Mouse (Mus musculus): ENCODE results near the gene Gm20521. TPM values are rescaled to one million over a fixed set of nuclear protein-coding genes. Genes with fewer than 3 reads are reported as not detected.

The Gm20521 gene
- total and polyA plus RNA-seq, 3 experiments, result 1.2 to 5.5 (median 4.0) TPM

DNA sequence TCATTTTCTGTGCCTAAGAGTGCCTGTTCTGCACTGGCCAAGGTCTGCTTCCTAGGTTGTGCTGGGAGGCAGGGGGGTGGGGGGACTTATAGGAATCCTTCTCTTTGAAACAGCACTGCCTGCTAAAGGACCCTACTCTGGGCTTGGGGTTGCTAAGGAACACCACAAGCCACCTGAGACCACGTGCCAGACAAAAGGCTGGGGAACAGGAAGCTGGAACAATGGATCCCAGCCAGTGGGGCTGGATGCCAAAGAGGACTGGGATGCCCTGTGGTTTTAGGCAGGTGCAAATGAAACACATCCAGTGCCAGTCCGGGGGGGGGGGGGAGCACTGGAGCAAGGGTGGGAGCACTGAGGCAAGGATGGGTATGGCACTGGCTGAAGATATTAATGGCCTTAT, 47.2 kb downstream of the Gm20521 start:
- no peak for TF ChIP-seq POLR2AphosphoS5 (IDR thresholded peaks at IDR 0.05; ENCODE audit: insufficient replicate concordance, low read depth, low read length)
- no peak for TF ChIP-seq GATA2 (IDR thresholded peaks at IDR 0.05; ENCODE audit: borderline replicate concordance, low read depth, low read length)
- TF ChIP-seq GATA1 (IDR thresholded peaks at IDR 0.05; ENCODE audit: borderline replicate concordance, low read length), result no peak
- TF ChIP-seq TAL1 (conservative IDR thresholded peaks at IDR 0.05; ENCODE audit: low read depth, low read length), result no peak
- no peaks in the 10 kb centered on the region for H3K36me3 ChIP-seq (replicated peaks)
- no peaks in the 10 kb centered on the region; the same call in 1 of the 2 replicates for H3K4me1 ChIP-seq (ENCODE audit: insufficient read depth, low read depth, low read length)
- peaks cover 44% of the 10 kb centered on the region for H3K27me3 ChIP-seq (ENCODE audit: insufficient read depth, low read length)
- DNase-seq (ENCODE audit: low spot score), result no peak
- no peak overlapping the region for H3K4me3 ChIP-seq (ENCODE audit: low read depth, low read length)
- ATAC-seq (ENCODE audit: extremely low read depth, insufficient number of reproducible peaks, low FRiP score, poor library complexity, severe bottlenecking), result no peak
- no peaks in the 10 kb centered on the region for H3K9me3 ChIP-seq (replicated peaks)

GRCm38 (mm10) chr14:54932645-54933150, 49.5 kb downstream of the Gm20521 start, which contains the start of gene Il25:
TSS of gene Il25 (plus strand) at chr14:54932695.
- Histone ChIP-seq H3K9me3 (replicated peaks) (no peaks in the 10 kb centered on the region), H3K27me3 (ENCODE audit: insufficient read depth, low read length) (peaks cover 32% of the 10 kb centered on the region), H3K4me3 (ENCODE audit: low read depth, low read length) (no peak within 1 kb of the TSS), H3K36me3 (replicated peaks) (no peaks in the 10 kb centered on the region), H3K4me1 (ENCODE audit: insufficient read depth, low read depth, low read length) (no peaks in the 10 kb centered on the region)
- DNase-seq (ENCODE audit: low spot score) (no peak), ATAC-seq (ENCODE audit: extremely low read depth, insufficient number of reproducible peaks, low FRiP score, poor library complexity, severe bottlenecking) (no peak)
- TF ChIP-seq POLR2AphosphoS5 (IDR thresholded peaks at IDR 0.05; ENCODE audit: insufficient replicate concordance, low read depth, low read length) (no peak), TAL1 (conservative IDR thresholded peaks at IDR 0.05; ENCODE audit: low read depth, low read length) (no peak), GATA2 (IDR thresholded peaks at IDR 0.05; ENCODE audit: borderline replicate concordance, low read depth, low read length) (no peak), CTCF (IDR thresholded peaks at IDR 0.05; ENCODE audit: low read depth, low read length) (no peak), GATA1 (IDR thresholded peaks at IDR 0.05; ENCODE audit: borderline replicate concordance, low read length) (no peak)

- H3K4me1 ChIP-seq (ENCODE audit: insufficient read depth, low read depth, low read length), result no peaks in the 10 kb centered on the region
- DNase-seq (ENCODE audit: low spot score) (no peak), ATAC-seq (ENCODE audit: extremely low read depth, insufficient number of reproducible peaks, low FRiP score, poor library complexity, severe bottlenecking) (no peak)
- H3K4me3 ChIP-seq (ENCODE audit: low read depth, low read length), result no peak within 1 kb of the TSS
- peaks cover 33% of the 10 kb centered on the region for H3K27me3 ChIP-seq (ENCODE audit: insufficient read depth, low read length)
- no peaks in the 10 kb centered on the region for H3K36me3 ChIP-seq (replicated peaks)
- H3K9me3 ChIP-seq (replicated peaks), result no peaks in the 10 kb centered on the region
- no peak for TF ChIP-seq TAL1 (conservative IDR thresholded peaks at IDR 0.05; ENCODE audit: low read depth, low read length)
- TF ChIP-seq GATA2 (IDR thresholded peaks at IDR 0.05; ENCODE audit: borderline replicate concordance, low read depth, low read length), result no peak
- TF ChIP-seq CTCF (IDR thresholded peaks at IDR 0.05; ENCODE audit: low read depth, low read length), result no peak
- TF ChIP-seq POLR2AphosphoS5 (IDR thresholded peaks at IDR 0.05; ENCODE audit: insufficient replicate concordance, low read depth, low read length), result no peak
- TF ChIP-seq GATA1 (IDR thresholded peaks at IDR 0.05; ENCODE audit: borderline replicate concordance, low read length), result no peak
Measured at GRCm38 (mm10) chr14:54935904-54936830, 52.9 kb downstream of the Gm20521 start, which contains the start of gene Cmtm5. TSS of gene Cmtm5 (plus strand) at chr14:54936261.

- H3K9me3 ChIP-seq (replicated peaks), result no peaks in the 10 kb centered on the region
- H3K4me1 ChIP-seq (ENCODE audit: insufficient read depth, low read depth, low read length), result no peaks in the 10 kb centered on the region
- peaks cover 34% of the 10 kb centered on the region for H3K27me3 ChIP-seq (ENCODE audit: insufficient read depth, low read length)
- DNase-seq (ENCODE audit: low spot score), result no peak
- ATAC-seq (ENCODE audit: extremely low read depth, insufficient number of reproducible peaks, low FRiP score, poor library complexity, severe bottlenecking), result no peak
- TF ChIP-seq GATA2 (IDR thresholded peaks at IDR 0.05; ENCODE audit: borderline replicate concordance, low read depth, low read length) (no peak), CTCF (IDR thresholded peaks at IDR 0.05; ENCODE audit: low read depth, low read length) (no peak), TAL1 (conservative IDR thresholded peaks at IDR 0.05; ENCODE audit: low read depth, low read length) (no peak), POLR2AphosphoS5 (IDR thresholded peaks at IDR 0.05; ENCODE audit: insufficient replicate concordance, low read depth, low read length) (no peak), GATA1 (IDR thresholded peaks at IDR 0.05; ENCODE audit: borderline replicate concordance, low read length) (no peak)
- no peak overlapping the region for H3K4me3 ChIP-seq (ENCODE audit: low read depth, low read length)
- no peaks in the 10 kb centered on the region for H3K36me3 ChIP-seq (replicated peaks)
Measured at GRCm38 (mm10) chr14:54936831-54937160, 53.6 kb downstream of the Gm20521 start.

- no peak for DNase-seq (ENCODE audit: low spot score)
- H3K4me1 ChIP-seq (ENCODE audit: insufficient read depth, low read depth, low read length), result no peaks in the 10 kb centered on the region
- ATAC-seq (ENCODE audit: extremely low read depth, insufficient number of reproducible peaks, low FRiP score, poor library complexity, severe bottlenecking), result no peak
- no peak overlapping the region for H3K4me3 ChIP-seq (ENCODE audit: low read depth, low read length)
- TF ChIP-seq GATA1 (IDR thresholded peaks at IDR 0.05; ENCODE audit: borderline replicate concordance, low read length), result no peak
- TF ChIP-seq GATA2 (IDR thresholded peaks at IDR 0.05; ENCODE audit: borderline replicate concordance, low read depth, low read length), result no peak
- TF ChIP-seq POLR2AphosphoS5 (IDR thresholded peaks at IDR 0.05; ENCODE audit: insufficient replicate concordance, low read depth, low read length), result no peak
- no peak for TF ChIP-seq CTCF (IDR thresholded peaks at IDR 0.05; ENCODE audit: low read depth, low read length)
- TF ChIP-seq TAL1 (conservative IDR thresholded peaks at IDR 0.05; ENCODE audit: low read depth, low read length), result no peak
- H3K27me3 ChIP-seq (ENCODE audit: insufficient read depth, low read length), result peaks cover 31% of the 10 kb centered on the region; the same call in 1 of the 2 replicates
- H3K9me3 ChIP-seq (replicated peaks), result no peaks in the 10 kb centered on the region
- no peaks in the 10 kb centered on the region for H3K36me3 ChIP-seq (replicated peaks)
Measured at GRCm38 (mm10) chr14:54937361-54938182, 54.3 kb downstream of the Gm20521 start.
